Mouse (Mus musculus): ENCODE data around the gene Cenpp. TPM values are rescaled to one million over a fixed set of nuclear protein-coding genes. Genes with fewer than 3 reads are reported as not detected.

Cenpp gene
- polyA plus RNA-seq (2015; fragmentation: Nextera tagmentation; extraction: Ambion mirVana) = 19.8 and 21.4 TPM in 2 replicates

GRCm38 (mm10) chr13:49652481-49653179, at the start of gene Cenpp, which contains the start of gene Nol8:
Gene Cenpp, minus strand, starts transcription at chr13:49652785.
Gene Nol8, plus strand, starts transcription at chr13:49653078.
- WGBS = under 1% methylated on average over 68 of the region's 68 CpGs
- Histone ChIP-seq H3K9me3 (replicated peaks) (no peaks in the 10 kb centered on the region), H3K9ac (peak within 1 kb of the TSS; percentile 35), H3K27me3 (no peaks in the 10 kb centered on the region), H3K4me1 (peaks cover 18% of the 10 kb centered on the region), H3K4me3 (replicated peaks) (peak within 1 kb of the TSS; percentile 71), H3K27ac (replicated peaks) (peak within 1 kb of the TSS; percentile 76; the same call in 1 of the 2 replicates), H3K4me2 (replicated peaks) (peak within 1 kb of the TSS; percentile 91), H3K36me3 (peaks cover 8% of the 10 kb centered on the region; the same call in 1 of the 2 replicates)
- peak; percentile 99 for ATAC-seq (ENCODE audit: insufficient number of reproducible peaks, low FRiP score, low TSS enrichment, low read depth)

GRCm38 (mm10) chr13:49691056-49691455, 38.5 kb upstream of the Cenpp start:
- peaks cover 56% of the 10 kb centered on the region for H3K36me3 ChIP-seq
- no peaks in the 10 kb centered on the region for H3K4me1 ChIP-seq
- H3K9me3 ChIP-seq (replicated peaks) = no peaks in the 10 kb centered on the region
- 96% methylated on average over 5 of the region's 5 CpGs for WGBS
- H3K4me2 ChIP-seq (replicated peaks) = no peak overlapping the region
- no peak overlapping the region for H3K27ac ChIP-seq (replicated peaks)
- H3K4me3 ChIP-seq (replicated peaks) = no peak overlapping the region
- H3K27me3 ChIP-seq = no peaks in the 10 kb centered on the region
- H3K9ac ChIP-seq = no peak overlapping the region
- no peak for ATAC-seq (ENCODE audit: insufficient number of reproducible peaks, low FRiP score, low TSS enrichment, low read depth)

GRCm38 (mm10) chr13:49684266-49684665, 31.7 kb upstream of the Cenpp start:
- 92% methylated on average over 4 of the region's 4 CpGs for WGBS

GRCm38 (mm10) chr13:49682233-49682846, 29.8 kb upstream of the Cenpp start:
- ATAC-seq (ENCODE audit: insufficient number of reproducible peaks, low FRiP score, low TSS enrichment, low read depth) = no peak
- Histone ChIP-seq H3K9me3 (replicated peaks) (no peaks in the 10 kb centered on the region), H3K36me3 (peaks cover under 1% of the 10 kb centered on the region), H3K4me3 (replicated peaks) (peak overlapping the region; percentile 96), H3K27me3 (no peaks in the 10 kb centered on the region), H3K4me2 (replicated peaks) (peak overlapping the region; percentile 78), H3K27ac (replicated peaks) (peak overlapping the region; percentile 79), H3K9ac (peak overlapping the region; percentile 75), H3K4me1 (peaks cover 12% of the 10 kb centered on the region)
- under 1% methylated on average over 20 of the region's 20 CpGs for WGBS

More at GRCm38 (mm10) chr13:49684266-49684665, 31.7 kb upstream of the Cenpp start:
- no peak for ATAC-seq (ENCODE audit: insufficient number of reproducible peaks, low FRiP score, low TSS enrichment, low read depth)
- Histone ChIP-seq H3K27me3 (no peaks in the 10 kb centered on the region), H3K36me3 (peaks cover 17% of the 10 kb centered on the region; the same call in 1 of the 2 replicates), H3K4me3 (replicated peaks) (no peak overlapping the region), H3K9ac (no peak overlapping the region), H3K4me1 (peaks cover 12% of the 10 kb centered on the region), H3K27ac (replicated peaks) (no peak overlapping the region), H3K9me3 (replicated peaks) (no peaks in the 10 kb centered on the region), H3K4me2 (replicated peaks) (no peak overlapping the region)

- peaks cover 5% of the 10 kb centered on the region for H3K36me3 ChIP-seq
- peak within 1 kb of the TSS; percentile 96 for H3K4me3 ChIP-seq (replicated peaks)
- WGBS = 6% methylated on average over 26 of the region's 26 CpGs
- H3K27me3 ChIP-seq = no peaks in the 10 kb centered on the region
- no peaks in the 10 kb centered on the region for H3K9me3 ChIP-seq (replicated peaks)
- peak within 1 kb of the TSS; percentile 78 for H3K4me2 ChIP-seq (replicated peaks)
- H3K4me1 ChIP-seq = peaks cover 12% of the 10 kb centered on the region
- peak; percentile 99 for ATAC-seq (ENCODE audit: insufficient number of reproducible peaks, low FRiP score, low TSS enrichment, low read depth)
- H3K9ac ChIP-seq = peak within 1 kb of the TSS; percentile 75
- peak within 1 kb of the TSS; percentile 79 for H3K27ac ChIP-seq (replicated peaks)
These were observed 29.0 kb upstream of the Cenpp start, which contains the start of gene Iars for GRCm38 (mm10) chr13:49681351-49682232. Gene Iars, plus strand, starts transcription at chr13:49682100.

- H3K27me3 ChIP-seq = no peaks in the 10 kb centered on the region
- no peak overlapping the region for H3K27ac ChIP-seq (replicated peaks)
- H3K4me2 ChIP-seq (replicated peaks) = no peak overlapping the region
- peaks cover 19% of the 10 kb centered on the region for H3K36me3 ChIP-seq
- H3K9me3 ChIP-seq (replicated peaks) = no peaks in the 10 kb centered on the region
- H3K9ac ChIP-seq = no peak overlapping the region
- no peak for ATAC-seq (ENCODE audit: insufficient number of reproducible peaks, low FRiP score, low TSS enrichment, low read depth)
- peaks cover 4% of the 10 kb centered on the region for H3K4me1 ChIP-seq
- WGBS = 86% methylated on average over 2 of the region's 2 CpGs
- no peak overlapping the region for H3K4me3 ChIP-seq (replicated peaks)
These were observed 25.2 kb upstream of the Cenpp start for GRCm38 (mm10) chr13:49677793-49678192.

- Histone ChIP-seq H3K9me3 (replicated peaks) (no peaks in the 10 kb centered on the region), H3K4me3 (replicated peaks) (peak overlapping the region; percentile 71), H3K27ac (replicated peaks) (peak overlapping the region; percentile 76; the same call in 1 of the 2 replicates), H3K27me3 (no peaks in the 10 kb centered on the region), H3K4me1 (peaks cover 18% of the 10 kb centered on the region), H3K9ac (peak overlapping the region; percentile 35), H3K36me3 (peaks cover 8% of the 10 kb centered on the region; the same call in 1 of the 2 replicates), H3K4me2 (replicated peaks) (peak overlapping the region; percentile 91)
- ATAC-seq (ENCODE audit: insufficient number of reproducible peaks, low FRiP score, low TSS enrichment, low read depth) = peak; percentile 80
- under 1% methylated on average over 16 of the region's 16 CpGs for WGBS
These were observed 576 bp upstream of the Cenpp start for GRCm38 (mm10) chr13:49653180-49653541.

GRCm38 (mm10) chr13:49651781-49652351, 719 bp downstream of the Cenpp start:
- peaks cover 6% of the 10 kb centered on the region; the same call in 1 of the 2 replicates for H3K36me3 ChIP-seq
- H3K27me3 ChIP-seq = no peaks in the 10 kb centered on the region
- 0 out of 2 replicates have a peak overlapping the region, but pooled peaks have one; percentile 76 for H3K27ac ChIP-seq (replicated peaks)
- 0% methylated on average over 4 of the region's 4 CpGs for WGBS
- ATAC-seq (ENCODE audit: insufficient number of reproducible peaks, low FRiP score, low TSS enrichment, low read depth) = no peak
- H3K9me3 ChIP-seq (replicated peaks) = no peaks in the 10 kb centered on the region
- H3K4me1 ChIP-seq = peaks cover 18% of the 10 kb centered on the region
- peak overlapping the region; percentile 35 for H3K9ac ChIP-seq
- peak overlapping the region; percentile 91 for H3K4me2 ChIP-seq (replicated peaks)
- peak overlapping the region; percentile 71 for H3K4me3 ChIP-seq (replicated peaks)

- peak overlapping the region; percentile 91 for H3K4me2 ChIP-seq (replicated peaks)
- H3K4me3 ChIP-seq (replicated peaks) = peak overlapping the region; percentile 71
- no peaks in the 10 kb centered on the region for H3K27me3 ChIP-seq
- H3K27ac ChIP-seq (replicated peaks) = no peak overlapping the region
- H3K9ac ChIP-seq = no peak overlapping the region
- peaks cover 18% of the 10 kb centered on the region for H3K4me1 ChIP-seq
- ATAC-seq (ENCODE audit: insufficient number of reproducible peaks, low FRiP score, low TSS enrichment, low read depth) = no peak
- H3K9me3 ChIP-seq (replicated peaks) = no peaks in the 10 kb centered on the region
- H3K36me3 ChIP-seq = peaks cover 5% of the 10 kb centered on the region; the same call in 1 of the 2 replicates
- 25% methylated on average over 2 of the region's 2 CpGs for WGBS
These were observed 1.4 kb downstream of the Cenpp start for GRCm38 (mm10) chr13:49651136-49651535.

GRCm38 (mm10) chr13:49646019-49646418, 6.6 kb downstream of the Cenpp start:
- H3K9ac ChIP-seq = no peak overlapping the region
- H3K9me3 ChIP-seq (replicated peaks) = no peaks in the 10 kb centered on the region
- H3K4me1 ChIP-seq = no peaks in the 10 kb centered on the region
- H3K4me3 ChIP-seq (replicated peaks) = no peak overlapping the region
- no peak overlapping the region for H3K4me2 ChIP-seq (replicated peaks)
- no peaks in the 10 kb centered on the region for H3K27me3 ChIP-seq
- ATAC-seq (ENCODE audit: insufficient number of reproducible peaks, low FRiP score, low TSS enrichment, low read depth) = no peak
- WGBS = 84% methylated on average over 1 of the region's 1 CpGs
- H3K36me3 ChIP-seq = no peaks in the 10 kb centered on the region
- no peak overlapping the region for H3K27ac ChIP-seq (replicated peaks)

All from embryonic facial prominence, embryonic 15.5 days (tissue).